Mouse (Mus musculus) adrenal gland (tissue): ENCODE results near the gene Wdr45b.
"Not testable (repeated sequence)": the region's sequence is repeated elsewhere in the genome, so short reads cannot be mapped to it uniquely, and the experiment has no call there.

Experiments used
- intact Hi-C: fragments of 180-260 bp; cut with DNase I; formaldehyde crosslinking; loops from one replicate; pipeline ENCODE4 v1.15.1; 2025
- long read RNA-seq, 2 experiments: library from polyadenylated mRNA; unstranded; transcript quantifications; one replicate each; pipeline ENCODE4 v2.0.0; 2020; ENCODE audit warnings: borderline replicate concordance in 1 of 2; ENCODE audit not compliant: insufficient replicate concordance in 1 of 2

The Wdr45b gene
- long read RNA-seq, experiment 1, transcript Wdr45b-201 (10 exons, 2,321 nt) = major isoform, 33 of 47 reads
- long read RNA-seq, experiment 1, partial matches to known transcripts = 5 of 47 reads
- long read RNA-seq, experiment 1, other reads (novel, unspliced or antisense) = 8 of 47 reads
- long read RNA-seq, experiment 2, transcript Wdr45b-201 (10 exons, 2,321 nt) = major isoform, 36 of 44 reads
- long read RNA-seq, experiment 2, partial matches to known transcripts = 1 of 44 reads
- long read RNA-seq, experiment 2, other reads (novel, unspliced or antisense) = 7 of 44 reads

GRCm38 (mm10) chr11:121354091-121354707 lies at the start of gene Wdr45b:
Gene Wdr45b (minus strand): TSS chr11:121354445.
- intact Hi-C loops = no loop called here

- intact Hi-C loops = no loop called here
Measured at GRCm38 (mm10) chr11:121392405-121392804, 38.2 kb upstream of the Wdr45b start.

GRCm38 (mm10) chr11:121390793-121391192 lies 36.5 kb upstream of the Wdr45b start:
- intact Hi-C loops = no loop called here

- intact Hi-C loops = no loop called here
Measured at GRCm38 (mm10) chr11:121388554-121388945, 34.3 kb upstream of the Wdr45b start.

GRCm38 (mm10) chr11:121387750-121388553 lies 33.7 kb upstream of the Wdr45b start, which contains the start of gene Rab40b:
Gene Rab40b (minus strand): TSS chr11:121388251.
- intact Hi-C loops = no loop called here

GRCm38 (mm10) chr11:121380294-121380693 lies 26.0 kb upstream of the Wdr45b start:
- intact Hi-C loops = no loop called here

- intact Hi-C loops = no loop called here
Measured at GRCm38 (mm10) chr11:121378644-121379043, 24.4 kb upstream of the Wdr45b start.

GRCm38 (mm10) chr11:121373305-121373704 lies 19.1 kb upstream of the Wdr45b start:
- intact Hi-C loops = no loop called here

- intact Hi-C loops = no loop called here
Measured at GRCm38 (mm10) chr11:121370337-121370994, 16.2 kb upstream of the Wdr45b start.

GRCm38 (mm10) chr11:121369622-121370021 lies 15.4 kb upstream of the Wdr45b start:
- intact Hi-C loops = no loop called here

- intact Hi-C loops = no loop called here
Measured at GRCm38 (mm10) chr11:121368731-121369130, 14.5 kb upstream of the Wdr45b start.

- intact Hi-C loops = no loop called here
Measured at GRCm38 (mm10) chr11:121367170-121367707, 13.0 kb upstream of the Wdr45b start.

- intact Hi-C loops = no loop called here
Measured at GRCm38 (mm10) chr11:121362212-121362611, 8.0 kb upstream of the Wdr45b start.

- intact Hi-C loops = no loop called here
Measured at GRCm38 (mm10) chr11:121353326-121354090, 737 bp downstream of the Wdr45b start.

- intact Hi-C loops = not testable (repeated sequence)
Measured at GRCm38 (mm10) chr11:121348727-121349126, 5.5 kb downstream of the Wdr45b start.

- intact Hi-C loops = no loop called here
Measured at GRCm38 (mm10) chr11:121348166-121348565, 6.1 kb downstream of the Wdr45b start.

- intact Hi-C loops = no loop called here
Measured at GRCm38 (mm10) chr11:121347036-121347435, 7.2 kb downstream of the Wdr45b start.

- intact Hi-C loops = not testable (repeated sequence)
Measured at GRCm38 (mm10) chr11:121342423-121342822, 11.8 kb downstream of the Wdr45b start.

GRCm38 (mm10) chr11:121340287-121340686 lies 14.0 kb downstream of the Wdr45b start:
- intact Hi-C loops = no loop called here

GRCm38 (mm10) chr11:121339647-121340046 lies 14.6 kb downstream of the Wdr45b start:
- intact Hi-C loops = no loop called here
